Mouse (Mus musculus): ENCODE results near the gene Arhgef25.
"Not testable (repeated sequence)": the region's sequence is repeated elsewhere in the genome, so short reads cannot be mapped to it uniquely, and the experiment has no call there.

Arhgef25 gene

GRCm38 (mm10) chr10:127165654-127166403, 24.1 kb downstream of the Arhgef25 start:
- no peak for DNase-seq (ENCODE audit: low read depth, low spot score)

- no peak for DNase-seq (ENCODE audit: low read depth, low spot score)
Measured at GRCm38 (mm10) chr10:127165354-127165653, 24.6 kb downstream of the Arhgef25 start.

- no peak for DNase-seq (ENCODE audit: low read depth, low spot score)
Measured at GRCm38 (mm10) chr10:127164631-127165353, 25.1 kb downstream of the Arhgef25 start, which contains the start of gene B4galnt1. B4galnt1 (plus strand) TSS chr10:127165225.

GRCm38 (mm10) chr10:127164190-127164589, 25.7 kb downstream of the Arhgef25 start:
- no peak for DNase-seq (ENCODE audit: low read depth, low spot score)

GRCm38 (mm10) chr10:127162771-127163261, 27.1 kb downstream of the Arhgef25 start:
- DNase-seq (ENCODE audit: low read depth, low spot score): not testable (repeated sequence)

- no peak for DNase-seq (ENCODE audit: low read depth, low spot score)
Measured at GRCm38 (mm10) chr10:127160728-127161127, 29.2 kb downstream of the Arhgef25 start.

- no peak for DNase-seq (ENCODE audit: low read depth, low spot score)
Measured at GRCm38 (mm10) chr10:127160081-127160480, 29.8 kb downstream of the Arhgef25 start.

- no peak for DNase-seq (ENCODE audit: low read depth, low spot score)
Measured at GRCm38 (mm10) chr10:127158471-127158870, 31.4 kb downstream of the Arhgef25 start.

GRCm38 (mm10) chr10:127156511-127156910, 33.4 kb downstream of the Arhgef25 start:
- DNase-seq (ENCODE audit: low read depth, low spot score): no peak

GRCm38 (mm10) chr10:127156089-127156488, 33.8 kb downstream of the Arhgef25 start:
- DNase-seq (ENCODE audit: low read depth, low spot score): no peak

GRCm38 (mm10) chr10:127154652-127155051, 35.2 kb downstream of the Arhgef25 start:
- no peak for DNase-seq (ENCODE audit: low read depth, low spot score)

GRCm38 (mm10) chr10:127154241-127154640, 35.6 kb downstream of the Arhgef25 start:
- no peak for DNase-seq (ENCODE audit: low read depth, low spot score)

- DNase-seq (ENCODE audit: low read depth, low spot score): no peak
Measured at GRCm38 (mm10) chr10:127153323-127153722, 36.6 kb downstream of the Arhgef25 start.

- not testable (repeated sequence) for DNase-seq (ENCODE audit: low read depth, low spot score)
Measured at GRCm38 (mm10) chr10:127152556-127152955, 37.3 kb downstream of the Arhgef25 start.

- DNase-seq (ENCODE audit: low read depth, low spot score): not testable (repeated sequence)
Measured at GRCm38 (mm10) chr10:127151233-127151632, 38.6 kb downstream of the Arhgef25 start.

GRCm38 (mm10) chr10:127150471-127150872, 39.4 kb downstream of the Arhgef25 start:
- no peak for DNase-seq (ENCODE audit: low read depth, low spot score)

- no peak for DNase-seq (ENCODE audit: low read depth, low spot score)
Measured at GRCm38 (mm10) chr10:127147135-127147534, 42.7 kb downstream of the Arhgef25 start.

- DNase-seq (ENCODE audit: low read depth, low spot score): no peak
Measured at GRCm38 (mm10) chr10:127145303-127145702, 44.6 kb downstream of the Arhgef25 start.

- no peak for DNase-seq (ENCODE audit: low read depth, low spot score)
Measured at GRCm38 (mm10) chr10:127144536-127144935, 45.3 kb downstream of the Arhgef25 start.

- no peak for DNase-seq (ENCODE audit: low read depth, low spot score)
Measured at GRCm38 (mm10) chr10:127143228-127143627, 46.7 kb downstream of the Arhgef25 start.

GRCm38 (mm10) chr10:127141500-127141899, 48.4 kb downstream of the Arhgef25 start:
- no peak for DNase-seq (ENCODE audit: low read depth, low spot score)

GRCm38 (mm10) chr10:127140971-127141370, 48.9 kb downstream of the Arhgef25 start:
- DNase-seq (ENCODE audit: low read depth, low spot score): no peak

Data from embryo, embryonic 11.5 days (tissue).